Mouse (Mus musculus) hindbrain, embryonic 13.5 days (tissue): ENCODE measurements around the gene Kcnq1. TPM values are rescaled to one million over a fixed set of nuclear protein-coding genes. Genes with fewer than 3 reads are reported as not detected.

Experiments
- ATAC-seq: fragments of 200-750 bp; cut with Nextera tagmentation; 2 replicates; pipeline ENCODE4 v1.8.0; 2017; ENCODE audit warnings: moderate TSS enrichment; ENCODE audit not compliant: low FRiP score
- H3K27ac ChIP-seq: fragments of 300-500 bp; sonication (generic); 2 replicates; pipeline ENCODE4 v1.5.1; 2015; ENCODE audit warnings: inconsistent platforms, mild to moderate bottlenecking, moderate library complexity
- H3K27me3 ChIP-seq: fragments of 300-500 bp; sonication (generic); 2 replicates; pipeline ENCODE4 v1.6.1; 2015; ENCODE audit warnings: mild to moderate bottlenecking, inconsistent platforms
- H3K36me3 ChIP-seq: fragments of 300-500 bp; sonication (generic); 2 replicates; pipeline ENCODE4 v1.6.1; 2015; ENCODE audit warnings: mild to moderate bottlenecking, inconsistent platforms
- H3K4me1 ChIP-seq: fragments of 300-500 bp; sonication (generic); replicated peaks from 2 replicates; pipeline ENCODE4 v1.6.1; 2015; ENCODE audit warnings: inconsistent platforms
- H3K4me2 ChIP-seq: fragments of 300-500 bp; sonication (generic); 2 replicates; pipeline ENCODE4 v1.6.1; 2015; ENCODE audit warnings: inconsistent platforms, mild to moderate bottlenecking, moderate library complexity
- H3K4me3 ChIP-seq: fragments of 300-500 bp; sonication (generic); 2 replicates; pipeline ENCODE4 v1.5.1; 2015; ENCODE audit warnings: mild to moderate bottlenecking, inconsistent platforms
- H3K9ac ChIP-seq: fragments of 300-500 bp; sonication (generic); 2 replicates; pipeline ENCODE4 v1.6.1; 2015; ENCODE audit warnings: mild to moderate bottlenecking, inconsistent platforms
- H3K9me3 ChIP-seq: fragments of 300-500 bp; sonication (generic); 2 replicates; pipeline ENCODE4 v1.6.1; 2016; ENCODE audit warnings: inconsistent platforms
- WGBS: fragments of 180-500 bp; shearing (Covaris S2); methylation state at CpG from one replicate; pipeline ENCODE4 v1.1.7; 2015; 5-methylcytosine and 5-hydroxymethylcytosine counted together
- polyA plus RNA-seq: library from polyadenylated mRNA; unstranded; fragments of >200 nt; fragmentation: Nextera tagmentation; extraction: Ambion mirVana; gene quantifications from 2 replicates; pipeline ENCODE4 v1.2.1, GENCODE M21; 2015

The Kcnq1 gene
- polyA plus RNA-seq, 1 experiment from 2014 or later: 1.7 TPM

- no peak overlapping the region for H3K9ac ChIP-seq
- H3K27me3 ChIP-seq: 0 out of 2 replicates have a peak, but pooled peaks cover 6% of the 10 kb centered on the region
- H3K27ac ChIP-seq: no peak overlapping the region
- no peaks in the 10 kb centered on the region for H3K9me3 ChIP-seq
- WGBS: 80% methylated on average over 3 of the region's 3 CpGs
- no peak overlapping the region for H3K4me2 ChIP-seq
- no peaks in the 10 kb centered on the region for H3K36me3 ChIP-seq
- no peak for ATAC-seq
- no peak overlapping the region for H3K4me3 ChIP-seq
- no peaks in the 10 kb centered on the region for H3K4me1 ChIP-seq
Measured at GRCm38 (mm10) chr7:143373265-143373664, 267.1 kb downstream of the Kcnq1 start.

- ATAC-seq: no peak
- H3K27ac ChIP-seq: no peak overlapping the region
- H3K27me3 ChIP-seq: 0 out of 2 replicates have a peak, but pooled peaks cover 6% of the 10 kb centered on the region
- H3K9me3 ChIP-seq: no peaks in the 10 kb centered on the region
- 86% methylated on average over 16 of the region's 16 CpGs for WGBS
- no peak overlapping the region for H3K9ac ChIP-seq
- no peaks in the 10 kb centered on the region for H3K4me1 ChIP-seq
- no peak overlapping the region for H3K4me3 ChIP-seq
- H3K36me3 ChIP-seq: no peaks in the 10 kb centered on the region
- H3K4me2 ChIP-seq: no peak overlapping the region
Measured at GRCm38 (mm10) chr7:143375945-143376344, 269.8 kb downstream of the Kcnq1 start.

- Histone ChIP-seq H3K4me1 (peaks cover 4% of the 10 kb centered on the region), H3K36me3 (no peaks in the 10 kb centered on the region), H3K9ac (no peak overlapping the region), H3K27ac (no peak overlapping the region), H3K4me2 (no peak overlapping the region), H3K9me3 (no peaks in the 10 kb centered on the region), H3K4me3 (no peak overlapping the region), H3K27me3 (0 out of 2 replicates have a peak, but pooled peaks cover 3% of the 10 kb centered on the region)
- 77% methylated on average over 20 of the region's 20 CpGs for WGBS
- ATAC-seq: no peak
Measured at GRCm38 (mm10) chr7:143380466-143381073, 274.4 kb downstream of the Kcnq1 start.

GRCm38 (mm10) chr7:143386632-143387031 lies 280.5 kb downstream of the Kcnq1 start:
- H3K36me3 ChIP-seq: no peaks in the 10 kb centered on the region
- H3K4me2 ChIP-seq: no peak overlapping the region
- WGBS: 10% methylated on average over 1 of the region's 1 CpGs
- H3K9ac ChIP-seq: no peak overlapping the region
- H3K27me3 ChIP-seq: no peaks in the 10 kb centered on the region
- no peak overlapping the region for H3K27ac ChIP-seq
- H3K4me1 ChIP-seq: peaks cover 45% of the 10 kb centered on the region
- H3K9me3 ChIP-seq: no peaks in the 10 kb centered on the region
- no peak for ATAC-seq
- no peak overlapping the region for H3K4me3 ChIP-seq

GRCm38 (mm10) chr7:143388783-143389695 lies 282.9 kb downstream of the Kcnq1 start:
- peak; percentile 81 for ATAC-seq
- 35% methylated on average over 27 of the region's 27 CpGs for WGBS
- Histone ChIP-seq H3K4me1 (peaks cover 45% of the 10 kb centered on the region), H3K27ac (peak overlapping the region; percentile 63), H3K4me2 (peak overlapping the region; percentile 15; the same call in 1 of the 2 replicates), H3K4me3 (no peak overlapping the region), H3K9ac (peak overlapping the region; percentile 49; the same call in 1 of the 2 replicates), H3K36me3 (no peaks in the 10 kb centered on the region), H3K9me3 (no peaks in the 10 kb centered on the region), H3K27me3 (no peaks in the 10 kb centered on the region)

- no peak overlapping the region for H3K4me3 ChIP-seq
- no peak overlapping the region for H3K4me2 ChIP-seq
- no peak overlapping the region for H3K9ac ChIP-seq
- peak overlapping the region; percentile 63; the same call in 1 of the 2 replicates for H3K27ac ChIP-seq
- H3K4me1 ChIP-seq: peaks cover 45% of the 10 kb centered on the region
- peak; percentile 43 for ATAC-seq
- no peaks in the 10 kb centered on the region for H3K9me3 ChIP-seq
- WGBS: 45% methylated on average over 2 of the region's 2 CpGs
- no peaks in the 10 kb centered on the region for H3K36me3 ChIP-seq
- no peaks in the 10 kb centered on the region for H3K27me3 ChIP-seq
Measured at GRCm38 (mm10) chr7:143389860-143390259, 283.7 kb downstream of the Kcnq1 start.

- 0 out of 2 replicates have a peak, but pooled peaks have one; percentile 29 for ATAC-seq
- Histone ChIP-seq H3K36me3 (no peaks in the 10 kb centered on the region), H3K9me3 (no peaks in the 10 kb centered on the region), H3K9ac (no peak overlapping the region), H3K4me1 (peaks cover 43% of the 10 kb centered on the region), H3K27ac (peak overlapping the region; percentile 63; the same call in 1 of the 2 replicates), H3K27me3 (no peaks in the 10 kb centered on the region), H3K4me3 (no peak overlapping the region), H3K4me2 (no peak overlapping the region)
- 80% methylated on average over 12 of the region's 12 CpGs for WGBS
Measured at GRCm38 (mm10) chr7:143390277-143390948, 284.3 kb downstream of the Kcnq1 start.

GRCm38 (mm10) chr7:143395113-143395563 lies 289.0 kb downstream of the Kcnq1 start:
- Histone ChIP-seq H3K27me3 (no peaks in the 10 kb centered on the region), H3K27ac (no peak overlapping the region), H3K4me3 (no peak overlapping the region), H3K4me1 (peaks cover 6% of the 10 kb centered on the region), H3K4me2 (no peak overlapping the region), H3K9ac (no peak overlapping the region), H3K36me3 (no peaks in the 10 kb centered on the region), H3K9me3 (no peaks in the 10 kb centered on the region)
- ATAC-seq: no peak
- 79% methylated on average over 9 of the region's 9 CpGs for WGBS

- Histone ChIP-seq H3K9ac (no peak overlapping the region), H3K9me3 (no peaks in the 10 kb centered on the region), H3K4me1 (peaks cover 5% of the 10 kb centered on the region; the same call in 1 of the 2 replicates), H3K27me3 (no peaks in the 10 kb centered on the region), H3K36me3 (no peaks in the 10 kb centered on the region), H3K4me2 (no peak overlapping the region), H3K4me3 (no peak overlapping the region), H3K27ac (no peak overlapping the region)
- WGBS: 89% methylated on average over 10 of the region's 10 CpGs
- no peak for ATAC-seq
Measured at GRCm38 (mm10) chr7:143399756-143400155, 293.6 kb downstream of the Kcnq1 start.

- WGBS: 30% methylated on average over 6 of the region's 6 CpGs
- no peaks in the 10 kb centered on the region for H3K27me3 ChIP-seq
- H3K9ac ChIP-seq: no peak overlapping the region
- no peaks in the 10 kb centered on the region for H3K36me3 ChIP-seq
- H3K9me3 ChIP-seq: no peaks in the 10 kb centered on the region
- H3K4me3 ChIP-seq: no peak overlapping the region
- H3K4me1 ChIP-seq: peaks cover 5% of the 10 kb centered on the region; the same call in 1 of the 2 replicates
- no peak overlapping the region for H3K4me2 ChIP-seq
- no peak overlapping the region for H3K27ac ChIP-seq
- ATAC-seq: no peak
Measured at GRCm38 (mm10) chr7:143400599-143400998, 294.4 kb downstream of the Kcnq1 start.

GRCm38 (mm10) chr7:143401429-143402016 lies 295.4 kb downstream of the Kcnq1 start:
- Histone ChIP-seq H3K36me3 (no peaks in the 10 kb centered on the region), H3K9me3 (no peaks in the 10 kb centered on the region), H3K27me3 (no peaks in the 10 kb centered on the region), H3K4me2 (no peak overlapping the region), H3K4me1 (peaks cover 5% of the 10 kb centered on the region; the same call in 1 of the 2 replicates), H3K27ac (no peak overlapping the region), H3K9ac (no peak overlapping the region), H3K4me3 (no peak overlapping the region)
- ATAC-seq: no peak
- 77% methylated on average over 5 of the region's 5 CpGs for WGBS

GRCm38 (mm10) chr7:143404296-143404695 lies 298.1 kb downstream of the Kcnq1 start:
- H3K9me3 ChIP-seq: no peaks in the 10 kb centered on the region
- no peak for ATAC-seq
- H3K4me2 ChIP-seq: no peak overlapping the region
- WGBS: 85% methylated on average over 6 of the region's 6 CpGs
- H3K36me3 ChIP-seq: no peaks in the 10 kb centered on the region
- no peaks in the 10 kb centered on the region for H3K27me3 ChIP-seq
- H3K27ac ChIP-seq: no peak overlapping the region
- H3K9ac ChIP-seq: no peak overlapping the region
- H3K4me1 ChIP-seq: peaks cover 20% of the 10 kb centered on the region
- H3K4me3 ChIP-seq: no peak overlapping the region
